Mouse (Mus musculus) thymus, adult 2 months (tissue): ENCODE measurements around the gene Ncaph.

Source experiments
- CTCF ChIP-seq: fragments of 200-500 bp; IDR thresholded peaks from 2 replicates; pipeline ENCODE4 v1.5.1; 2012; ENCODE audit warnings: mild to moderate bottlenecking, control low read depth, low read length, moderate library complexity, borderline replicate concordance; ENCODE audit not compliant: control insufficient read depth, poor library complexity, insufficient read depth; ENCODE audit errors: extremely low read depth
- POLR2A ChIP-seq: fragments of 200-500 bp; IDR thresholded peaks from 2 replicates; pipeline ENCODE4 v1.6.1; 2012; ENCODE audit warnings: mild to moderate bottlenecking, low read length, control low read depth, moderate library complexity; ENCODE audit not compliant: control insufficient read depth, poor library complexity, insufficient read depth; ENCODE audit errors: extremely low read depth

GRCm38 (mm10) chr2:127136979-127137378 lies 3.2 kb upstream of the Ncaph start:
- TF ChIP-seq POLR2A (no peak), CTCF (no peak)
